Mouse (Mus musculus) hematopoietic stem cell, adult 5-6 weeks (primary cell): ENCODE results near the gene Urod. TPM values are rescaled to one million over a fixed set of nuclear protein-coding genes. Genes with fewer than 3 reads are reported as not detected.

ENCODE experiments used
- total RNA-seq: library from RNA; stranded (forward); fragments of 172-1452, 232-1000 nt; gene quantifications from 2 replicates; pipeline ENCODE4 v1.2.3, GENCODE M21; 2017

Urod gene
- total RNA-seq, 1 experiment from 2014 or later: 52.0 TPM

Other genes with a start within 250 kb of the Urod start
- gene Toe1, start 186.8 kb downstream of the Urod start, total RNA-seq: 35.8 and 38.5 TPM in 2 replicates
- 6.8 and 10.8 TPM in 2 replicates for gene Mutyh, start 186.7 kb downstream of the Urod start, total RNA-seq
- 0.10 TPM in 1 of 2 replicates, not detected in the other for gene Hpdl, start 172.7 kb downstream of the Urod start, total RNA-seq
- gene Zswim5, start 117.0 kb downstream of the Urod start, total RNA-seq: 0.10 and 0.56 TPM in 2 replicates
- 14.4 and 17.0 TPM in 2 replicates for gene Hectd3, start 904 bp upstream of the Urod start, total RNA-seq
- gene Eif2b3, start 25.0 kb upstream of the Urod start, total RNA-seq: 21.2 and 34.4 TPM in 2 replicates
- gene Ptch2, start 101.7 kb upstream of the Urod start, total RNA-seq: 0.13 TPM in 1 of 2 replicates, not detected in the other
- 8.4 and 13.3 TPM in 2 replicates for gene Btbd19, start 131.3 kb upstream of the Urod start, total RNA-seq
- not detected in 2 replicates for gene Tctex1d4, start 132.4 kb upstream of the Urod start, total RNA-seq
- 3.1 and 9.3 TPM in 2 replicates for gene Plk3, start 139.6 kb upstream of the Urod start, total RNA-seq
- 2,027 and 2,234 TPM in 2 replicates for gene Rps8, start 161.8 kb upstream of the Urod start, total RNA-seq
- 21.9 and 30.0 TPM in 2 replicates for gene Kif2c, start 188.2 kb upstream of the Urod start, total RNA-seq